Mouse (Mus musculus): Measurements from ENCODE around the gene Tex52.

DNA sequence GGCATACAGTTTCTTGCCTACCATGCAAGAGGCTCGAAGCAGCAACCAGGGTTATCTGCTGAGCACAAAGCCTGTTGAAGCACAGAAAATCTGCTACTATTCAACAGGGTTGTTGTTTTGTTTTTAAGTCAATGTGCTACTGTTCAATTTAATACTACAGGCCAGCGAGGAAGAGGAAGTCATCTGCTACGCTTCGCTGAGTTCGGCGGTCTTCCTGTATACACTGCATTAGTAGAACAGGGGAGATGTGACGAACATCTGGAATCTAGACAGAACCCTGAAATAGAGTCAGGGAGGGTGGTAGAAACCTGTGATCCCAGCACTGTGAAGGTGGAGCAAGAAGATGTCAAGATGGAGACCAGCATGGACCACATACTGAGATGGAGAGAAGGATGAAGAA, 8.5 kb downstream of the Tex52 start:
- TF ChIP-seq GATA1 (IDR thresholded peaks at IDR 0.05; ENCODE audit: borderline replicate concordance, low read length) = no peak
- no peak for TF ChIP-seq FLI1 (IDR thresholded peaks at IDR 0.05; ENCODE audit: low read length)
